Mouse (Mus musculus) Patski (cell line): ENCODE measurements at regions not wholly inside any gene's neighbourhood (a gene's known extent, or its start where the extent isn't known, plus 50 kb on each side); places are given as distances from the start of the nearest gene placed in this dataset.

Experiments
- ATAC-seq: fragments of 100-300 bp; one replicate; pipeline ENCODE4 v1.8.0; 2021
- CTCF ChIA-PET: fragments of 350-600 bp; sonication (Branson Sonifier 250); formaldehyde crosslinking; loops from one replicate; lab custom pipeline; 2022; ENCODE audit warnings: inconsistent platforms; lab: Charles Lee
- POLR2A ChIA-PET: fragments of 350-600 bp; sonication (Branson Sonifier 250); formaldehyde crosslinking; loops from one replicate; lab custom pipeline; 2022; ENCODE audit warnings: antibody characterized with exemption, inconsistent platforms; lab: Charles Lee
- DNase-seq: peaks from one replicate; pipeline ENCODE4 v3.0.0-alpha.2; 2011; ENCODE audit warnings: low read depth, low spot score
- H3K27me3 ChIP-seq: fragments of 371-371 bp; one replicate; pipeline ENCODE4 v1.5.1; 2021
- CTCF ChIP-seq: fragments of 100-300 bp; IDR thresholded peaks from one replicate; pipeline ENCODE4 v1.5.1; 2021
- in situ Hi-C: fragments of 300-500 bp; cut with MboI; formaldehyde crosslinking; loops from 3 replicates; pipeline ENCODE4 v1.11.1; 2018; ENCODE audit warnings: low pct_unique_long_range_greater_than_20kb, mixed read lengths

DNA sequence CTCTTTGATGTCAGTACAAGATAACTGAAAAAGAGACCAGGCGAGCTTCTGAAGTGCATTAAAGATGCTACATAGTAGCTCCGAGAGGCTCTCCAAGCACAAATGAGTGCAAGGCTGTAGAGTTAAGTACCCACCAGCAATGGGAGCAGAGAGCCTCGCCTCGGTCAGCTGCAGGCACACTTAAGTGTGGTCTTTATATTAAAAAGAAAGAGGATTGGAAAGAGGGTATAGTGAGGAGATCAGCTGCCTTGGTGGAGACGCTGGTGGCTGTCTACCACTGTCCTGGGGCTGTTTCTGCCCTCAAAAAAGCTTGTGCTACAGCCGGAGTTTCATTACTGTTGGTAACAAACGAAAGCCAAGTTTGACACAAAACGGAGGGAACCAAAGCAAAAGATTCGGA, 68.3 kb upstream of the Ppara start:
- in situ Hi-C loops, result no loop called here
- POLR2A ChIA-PET, result interaction anchor here (1.2 to 16.8 kb wide), 5 partner anchors 11 to 64 kb away, joined by 3 to 300 read pairs (median 47); no protein-coding TSS in a partner anchor

GRCm38 (mm10) chr15:85667381-85667791, 67.4 kb upstream of the Ppara start:
- in situ Hi-C loops, result no loop called here
- ChIA-PET CTCF (interaction anchor here (0.9 to 4.4 kb wide), 9 partner anchors 8 to 200 kb away, joined by 3 to 48 read pairs (median 6); no protein-coding TSS in a partner anchor), POLR2A (interaction anchor here (0.7 to 16.8 kb wide), 7 partner anchors 11 to 518 kb away, joined by 3 to 300 read pairs (median 17); no protein-coding TSS in a partner anchor)
- no peaks in the 10 kb centered on the region for H3K27me3 ChIP-seq
- TF ChIP-seq CTCF, result no peak
- ATAC-seq, result no peak
- no peak for DNase-seq

More for the DNA sequence above, 68.3 kb upstream of the Ppara start:
- CTCF ChIA-PET, result interaction anchor here (0.8 to 4.4 kb wide), 9 partner anchors 9 to 56 kb away, joined by 4 to 48 read pairs (median 6); no protein-coding TSS in a partner anchor
- ATAC-seq, result no peak
- TF ChIP-seq CTCF, result no peak
- no peak for DNase-seq
- H3K27me3 ChIP-seq, result no peaks in the 10 kb centered on the region

DNA sequence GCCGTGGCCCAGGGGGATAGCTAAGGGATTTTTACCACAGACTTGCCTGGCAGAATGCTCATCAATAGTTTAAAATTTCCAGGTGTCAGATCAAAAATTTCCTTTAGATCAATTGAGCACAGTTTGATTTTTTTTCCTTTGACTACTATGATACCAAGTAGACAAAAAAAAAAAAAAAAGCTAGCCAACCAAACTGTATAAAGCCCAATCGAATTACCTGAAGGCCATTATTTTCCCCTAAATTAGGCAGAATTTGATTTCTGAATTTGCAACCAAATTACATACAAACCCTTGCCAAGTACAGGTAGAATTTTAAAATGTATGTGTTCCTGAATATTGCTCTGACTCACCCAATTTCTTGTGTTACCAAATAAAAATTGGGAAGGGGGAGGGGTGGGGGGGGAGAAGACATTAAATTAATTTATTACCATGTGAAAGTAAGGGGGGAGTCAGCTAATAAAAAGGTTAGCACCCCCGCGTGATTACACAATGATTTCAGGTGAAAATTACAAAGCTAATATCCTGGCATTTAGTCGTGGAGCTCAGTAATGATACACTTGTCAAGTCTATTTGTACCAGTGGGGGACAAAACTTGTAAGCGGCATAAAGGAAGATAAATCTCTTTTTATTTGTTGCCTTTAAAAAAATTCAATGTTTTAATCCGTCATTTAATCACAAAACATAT, 66.7 kb upstream of the Ppara start:
- CTCF ChIA-PET, result interaction anchor here (0.8 to 4.4 kb wide), 9 partner anchors 9 to 199 kb away, joined by 3 to 48 read pairs (median 4); no protein-coding TSS in a partner anchor
- H3K27me3 ChIP-seq, result no peaks in the 10 kb centered on the region
- POLR2A ChIA-PET, result interaction anchor here (0.7 to 16.8 kb wide), 7 partner anchors 12 to 518 kb away, joined by 3 to 300 read pairs (median 17); no protein-coding TSS in a partner anchor
- DNase-seq (no peak), ATAC-seq (no peak)
- TF ChIP-seq CTCF, result no peak
- in situ Hi-C loops, result no loop called here

- H3K27me3 ChIP-seq, result no peaks in the 10 kb centered on the region
- ATAC-seq (no peak), DNase-seq (no peak)
- in situ Hi-C loops, result no loop called here
- ChIA-PET CTCF (interaction anchor here (1.2 to 4.4 kb wide), 7 partner anchors 8 to 55 kb away, joined by 3 to 48 read pairs (median 5); no protein-coding TSS in a partner anchor), POLR2A (interaction anchor here (0.9 to 16.8 kb wide), 7 partner anchors 12 to 57 kb away, joined by 3 to 300 read pairs (median 17); no protein-coding TSS in a partner anchor)
- TF ChIP-seq CTCF, result no peak
These were observed 65.7 kb upstream of the Ppara start for GRCm38 (mm10) chr15:85668871-85669651.

DNA sequence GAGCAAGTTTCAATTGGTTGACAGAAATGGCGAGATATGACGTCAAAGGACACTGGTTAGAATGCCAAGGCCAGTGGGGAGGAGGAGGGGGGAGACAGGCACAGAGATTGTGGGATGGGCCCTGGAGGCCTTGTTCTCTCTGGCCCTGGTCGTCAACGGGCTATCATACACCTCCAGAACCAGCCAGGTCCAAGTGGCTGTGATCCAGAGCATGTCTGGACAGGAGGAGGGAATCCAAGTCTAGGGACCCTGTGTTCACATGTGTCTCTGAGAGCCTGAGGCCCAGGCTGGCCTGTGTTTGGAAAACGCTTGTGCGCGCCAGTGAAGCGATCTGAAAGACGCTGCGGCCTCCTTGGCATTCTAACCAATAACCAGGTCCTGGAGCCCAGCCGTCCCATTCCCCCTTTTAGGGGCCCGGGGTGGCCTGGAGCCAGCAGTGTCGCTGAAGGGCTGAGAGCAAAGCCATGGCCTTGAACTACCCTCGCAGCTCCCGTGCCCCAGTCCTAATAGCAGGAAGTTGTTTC, 65.1 kb upstream of the Ppara start:
- no peak for DNase-seq
- POLR2A ChIA-PET, result interaction anchor here (0.8 to 16.8 kb wide), 5 partner anchors 12 to 131 kb away, joined by 3 to 300 read pairs (median 47); no protein-coding TSS in a partner anchor
- H3K27me3 ChIP-seq, result no peaks in the 10 kb centered on the region
- in situ Hi-C loops, result no loop called here
- CTCF ChIA-PET, result interaction anchor here (1.6 to 4.4 kb wide), 3 partner anchors 13 to 56 kb away, joined by 6 to 48 read pairs (median 6); no protein-coding TSS in a partner anchor
- no peak for TF ChIP-seq CTCF
- ATAC-seq, result peak; percentile 36

DNA sequence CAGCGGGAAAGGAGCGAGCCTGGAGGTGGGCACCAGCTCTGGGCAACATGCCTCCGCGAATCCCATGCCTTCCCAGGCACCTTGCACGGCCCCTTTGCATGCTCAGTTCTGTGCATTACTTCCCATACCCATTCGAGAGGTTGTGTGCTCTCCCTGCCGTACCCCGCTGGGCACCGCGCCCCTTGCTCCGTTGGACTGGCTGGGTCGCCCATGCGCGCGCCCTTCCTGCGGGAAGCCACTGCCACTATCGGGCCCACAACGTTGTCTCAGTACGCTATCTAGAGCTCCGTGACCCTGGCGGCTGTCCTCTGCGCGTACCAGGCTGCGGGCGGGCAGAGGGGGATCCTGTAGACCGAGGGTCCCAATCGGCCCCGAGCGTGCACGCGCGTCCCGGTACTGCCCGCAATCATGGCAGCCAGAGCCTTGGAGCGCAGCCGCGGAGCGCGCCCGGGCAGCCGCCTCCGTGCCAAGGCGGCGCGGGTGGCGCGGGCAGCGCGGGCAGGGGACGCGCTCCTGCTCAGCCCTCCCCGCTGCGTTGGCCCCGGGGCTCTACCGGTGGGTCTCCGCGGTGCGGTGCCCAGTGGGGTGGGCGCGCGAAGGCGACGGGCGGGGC, 64.5 kb upstream of the Ppara start:
- in situ Hi-C loops, result no loop called here

DNA sequence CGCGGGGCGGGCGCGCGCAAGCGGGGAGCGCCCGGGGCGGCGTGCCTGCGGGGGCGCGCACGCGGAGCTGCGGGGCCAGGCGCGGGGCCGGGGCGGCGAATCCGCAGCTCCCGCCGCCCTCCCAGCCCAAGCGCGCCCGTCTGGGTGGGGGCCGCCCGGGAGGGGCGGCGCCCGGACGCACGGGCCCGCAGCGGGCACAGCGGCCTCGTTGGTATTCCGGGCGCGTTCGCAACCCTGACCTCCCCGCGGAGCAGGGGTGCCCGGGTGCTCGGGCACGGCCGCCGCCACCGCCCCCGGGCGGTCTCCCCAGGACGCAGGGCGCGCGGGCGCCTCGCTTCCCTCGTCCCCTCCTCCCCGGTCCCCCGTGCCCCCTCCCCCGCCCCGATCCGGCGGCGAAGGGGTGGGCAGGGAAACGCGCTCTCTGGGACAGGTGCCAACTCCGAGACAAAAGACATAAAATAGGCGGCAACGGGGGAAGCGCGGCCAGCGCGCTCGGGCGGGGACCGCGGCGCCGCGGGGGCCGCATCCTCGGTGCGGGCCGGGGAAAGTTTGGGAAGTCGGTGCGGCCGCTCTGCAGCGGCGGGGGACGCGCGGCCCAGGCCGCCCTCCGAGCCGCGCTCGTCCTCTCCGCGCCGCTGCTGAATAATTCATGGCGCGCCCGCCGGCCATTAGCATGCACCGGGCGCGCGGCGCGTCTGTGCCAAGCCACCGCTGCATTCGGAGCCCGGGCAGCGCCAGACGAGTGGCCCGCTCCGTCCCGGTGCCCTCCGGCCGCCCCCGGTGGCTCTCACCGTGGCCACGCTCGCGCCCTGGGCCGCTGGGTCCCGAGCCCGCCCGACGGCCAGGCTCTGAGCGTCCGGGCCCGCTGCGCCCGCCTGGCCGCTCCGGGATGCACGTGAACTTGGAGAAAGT, 63.7 kb upstream of the Ppara start:
- CTCF ChIA-PET, result interaction anchor here (1.0 to 4.4 kb wide), 2 partner anchors 14 to 39 kb away, joined by 3 to 20 read pairs; no protein-coding TSS in a partner anchor
- in situ Hi-C loops, result no loop called here
- no peak for TF ChIP-seq CTCF
- POLR2A ChIA-PET, result interaction anchor here (0.6 to 16.8 kb wide), 6 partner anchors 10 to 364 kb away, joined by 5 to 300 read pairs (median 27); no protein-coding TSS in a partner anchor
- no peak for DNase-seq
- H3K27me3 ChIP-seq, result no peaks in the 10 kb centered on the region
- ATAC-seq, result peak; percentile 49

More for the DNA sequence above, 64.5 kb upstream of the Ppara start:
- TF ChIP-seq CTCF, result no peak
- ChIA-PET POLR2A (interaction anchor here (0.8 to 16.8 kb wide), 4 partner anchors 11 to 131 kb away, joined by 3 to 300 read pairs (median 135); no protein-coding TSS in a partner anchor), CTCF (interaction anchor here (1.0 to 2.3 kb wide), 2 partner anchors 40 to 57 kb away, joined by 3 to 6 read pairs; no protein-coding TSS in a partner anchor)
- peak; percentile 36 for ATAC-seq
- H3K27me3 ChIP-seq, result no peaks in the 10 kb centered on the region
- no peak for DNase-seq

GRCm38 (mm10) chr15:85671701-85672191, 63.0 kb upstream of the Ppara start:
- in situ Hi-C loops, result no loop called here
- DNase-seq (no peak), ATAC-seq (no peak)
- no peaks in the 10 kb centered on the region for H3K27me3 ChIP-seq
- ChIA-PET POLR2A (interaction anchor here (0.6 to 16.8 kb wide), 7 partner anchors 10 to 365 kb away, joined by 3 to 300 read pairs (median 5); no protein-coding TSS in a partner anchor), CTCF (interaction anchor here (3.3 to 4.4 kb wide), 2 partner anchors 15 to 59 kb away, joined by 12 to 20 read pairs; no protein-coding TSS in a partner anchor)
- TF ChIP-seq CTCF, result no peak
